Mouse (Mus musculus) cerebellum, postnatal 36 days (tissue): ENCODE measurements around the gene Dnajc13.

ENCODE experiments used
- DNase-seq, 2 experiments: peaks; one replicate each; pipeline ENCODE4 v3.0.0; 2021 to 2022; ENCODE audit warnings: mixed read lengths in 2 of 2

The Dnajc13 gene

DNA sequence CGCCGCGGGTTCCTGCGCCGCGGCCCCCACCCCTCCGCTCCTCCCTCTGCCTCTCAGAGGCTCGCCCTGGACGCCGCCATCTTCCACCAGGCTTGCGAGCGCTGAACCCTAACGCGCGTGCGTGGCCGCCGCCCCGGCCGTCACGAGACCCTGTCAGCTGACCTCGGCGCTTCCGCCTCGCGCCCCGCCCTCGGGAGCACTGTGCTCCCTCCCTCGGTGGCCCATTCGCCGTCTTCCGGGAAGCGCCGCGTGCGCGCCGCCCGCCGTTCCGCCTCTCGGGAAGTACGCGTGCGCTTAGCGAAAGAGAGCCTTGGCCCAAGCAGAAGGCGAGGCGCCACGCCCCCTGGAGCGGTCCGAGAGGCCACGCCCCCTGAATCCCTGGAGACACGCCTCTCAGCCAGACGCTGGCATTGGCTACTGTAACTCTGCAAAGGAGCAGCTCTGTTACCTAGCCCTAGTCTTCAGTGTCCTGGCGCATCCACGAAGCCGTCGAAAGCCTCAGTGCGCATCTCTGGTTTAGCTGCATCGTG, at the start of gene Dnajc13:
Gene Dnajc13, minus strand, starts transcription at position 108 of the 530 bp plus-strand sequence.
- DNase-seq: peak; percentile 95 to 98

DNA sequence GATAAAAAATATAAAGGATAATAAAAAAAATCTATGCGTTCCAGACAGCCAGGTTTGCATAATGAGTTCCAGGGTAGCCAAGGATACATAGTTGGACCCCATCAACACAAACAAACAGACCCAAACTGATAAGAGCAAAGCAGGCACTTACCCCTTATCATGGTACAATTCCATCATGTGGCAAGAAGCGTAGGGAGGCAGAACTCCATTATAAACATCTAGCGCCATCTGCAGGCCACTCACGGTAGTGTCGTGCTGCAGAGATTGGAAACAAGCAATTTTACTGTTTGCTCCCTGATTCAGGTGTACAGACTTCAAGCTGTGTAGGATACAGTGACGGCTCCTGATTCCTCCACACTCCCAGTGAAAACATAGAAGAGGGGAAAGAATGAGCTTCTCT, 44.0 kb upstream of the Dnajc13 start:
- DNase-seq: peak; percentile 55 to 67

GRCm38 (mm10) chr9:104305333-104306111, 42.8 kb upstream of the Dnajc13 start:
- DNase-seq: no peak

DNA sequence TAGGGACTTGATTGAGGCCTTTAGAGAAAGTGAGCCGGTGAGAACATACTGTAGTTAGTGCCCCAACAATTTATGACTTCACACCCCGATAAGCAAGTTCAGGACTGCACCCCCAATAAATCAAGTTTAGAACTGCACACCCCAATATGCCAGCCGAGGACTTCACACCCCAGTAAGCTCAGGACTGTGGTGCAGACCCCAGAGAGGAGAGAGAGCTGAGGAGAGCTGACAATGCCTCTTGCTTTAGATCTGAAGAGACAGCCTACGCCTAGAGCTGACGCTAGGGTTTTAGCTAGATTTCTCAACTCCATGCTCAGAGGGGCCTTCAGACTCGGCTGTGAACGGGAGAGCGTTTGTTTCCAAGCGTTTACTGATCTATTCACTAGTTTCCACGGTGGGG, 42.1 kb upstream of the Dnajc13 start:
- no peak for DNase-seq

GRCm38 (mm10) chr9:104304376-104304775, 41.6 kb upstream of the Dnajc13 start:
- DNase-seq: no peak

DNA sequence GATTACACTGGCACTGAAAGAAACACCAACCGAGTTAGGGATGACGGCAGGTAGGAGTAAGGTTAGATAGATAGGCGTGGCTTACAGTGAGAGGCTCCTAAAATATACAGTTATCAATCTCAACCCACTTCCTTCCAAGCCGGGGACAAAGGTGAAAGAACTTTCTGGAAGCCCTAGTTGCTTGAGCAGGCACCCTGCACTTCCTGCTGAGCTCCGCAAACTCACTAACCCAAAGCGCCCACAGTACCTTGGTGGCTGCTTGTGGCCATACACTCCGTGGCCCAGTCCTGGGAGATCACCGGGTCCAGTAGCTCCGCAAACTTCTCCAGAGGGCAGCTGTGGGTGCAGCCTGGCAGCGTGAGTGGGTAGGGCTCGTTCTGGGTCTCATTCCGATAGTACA, 37.8 kb upstream of the Dnajc13 start:
- no peak for DNase-seq

- DNase-seq: no peak
Observed at GRCm38 (mm10) chr9:104297041-104297440, 34.3 kb upstream of the Dnajc13 start.

DNA sequence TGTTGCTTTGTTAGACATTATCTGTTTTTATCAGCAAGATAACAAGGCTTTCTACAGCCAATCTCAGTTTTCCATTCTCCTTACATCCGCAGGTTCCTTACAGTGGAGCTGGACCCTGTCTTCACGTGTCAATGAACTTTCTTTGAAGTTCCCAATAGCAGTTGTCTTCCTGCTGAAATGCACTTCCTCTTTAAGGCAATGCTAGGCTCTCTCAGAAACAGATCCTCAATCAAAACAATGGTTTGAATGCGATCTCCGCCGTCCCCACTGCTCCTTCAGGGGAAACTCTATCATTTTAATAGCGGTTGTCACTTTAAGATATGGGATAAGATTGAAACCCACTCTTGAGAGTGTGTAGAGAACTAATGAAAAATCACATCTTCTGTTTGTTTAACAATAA, 22.2 kb upstream of the Dnajc13 start:
- DNase-seq: no peak

DNA sequence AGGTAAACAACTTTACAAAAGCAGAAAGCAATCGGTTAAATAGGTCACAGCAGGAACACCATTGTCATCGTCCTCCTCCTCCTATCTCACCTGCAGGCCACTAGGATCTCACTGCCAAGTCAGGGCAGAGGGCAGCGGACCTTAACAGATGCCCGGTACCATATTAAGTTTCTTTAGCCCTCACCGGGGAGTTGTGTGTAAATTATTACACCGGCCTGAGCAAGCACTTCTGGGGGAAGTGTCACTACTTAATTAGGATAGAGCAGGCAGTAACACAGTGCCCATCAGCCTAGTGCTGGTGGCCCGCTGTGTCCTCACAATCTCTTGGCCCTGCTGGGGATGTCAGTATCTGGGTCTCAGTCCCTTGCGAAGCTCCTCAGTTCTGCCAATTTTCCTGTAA, 19.8 kb upstream of the Dnajc13 start:
- no peak for DNase-seq

DNA sequence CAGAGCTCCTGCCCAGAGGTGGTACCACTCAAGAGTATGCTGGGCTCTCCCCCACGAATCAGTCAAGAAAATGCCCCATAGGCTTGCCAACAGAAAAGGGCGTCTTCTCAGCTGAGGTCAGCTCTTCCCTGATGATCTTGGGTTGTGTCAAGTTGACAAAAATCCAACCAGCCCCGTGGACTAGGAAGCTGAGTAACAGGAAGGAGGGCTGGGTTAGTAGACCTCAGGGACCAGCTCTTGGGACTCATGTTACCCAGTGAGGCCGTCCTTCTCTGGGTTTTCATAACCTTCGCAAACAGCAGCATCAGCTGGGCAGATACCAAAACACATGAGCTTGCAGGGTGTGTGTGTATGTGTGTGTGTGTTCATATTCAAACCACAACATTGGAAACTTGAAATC, 19.0 kb upstream of the Dnajc13 start:
- DNase-seq: no peak

DNA sequence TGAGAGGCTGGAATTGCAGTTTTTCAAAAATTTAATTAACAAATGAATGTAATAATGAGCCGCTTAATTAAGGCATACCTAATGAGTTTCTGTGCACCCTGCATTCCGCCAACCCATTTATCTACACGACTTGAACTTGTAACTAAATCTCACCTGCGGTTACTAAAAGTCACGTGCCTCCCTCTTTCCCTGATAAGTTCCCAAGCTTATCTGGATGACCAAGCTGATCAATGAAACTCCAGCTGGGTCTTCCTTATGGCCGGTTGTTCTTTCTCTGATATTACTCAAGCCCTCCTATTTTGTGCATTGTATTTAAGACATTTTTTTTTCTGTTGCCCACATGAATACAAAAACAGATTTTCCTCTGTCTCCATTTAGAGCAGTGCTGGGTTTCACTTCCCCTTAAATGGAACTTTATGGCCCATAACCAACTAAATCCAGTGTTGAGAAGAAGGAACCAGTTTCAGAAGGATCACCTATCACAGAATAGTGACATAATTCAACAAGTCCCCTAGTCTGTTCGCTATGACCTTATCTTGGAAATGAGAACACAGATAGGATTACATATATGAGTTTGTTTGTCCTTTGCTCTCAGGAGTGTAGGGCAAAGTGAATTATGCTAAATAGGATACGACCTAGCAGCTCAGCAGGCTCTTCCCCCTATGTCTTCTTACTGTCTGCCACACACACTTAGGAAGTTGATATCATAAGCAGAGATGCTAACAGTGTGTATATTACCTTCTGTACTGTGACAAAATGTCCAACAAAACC, 18.2 kb upstream of the Dnajc13 start:
- no peak for DNase-seq

DNA sequence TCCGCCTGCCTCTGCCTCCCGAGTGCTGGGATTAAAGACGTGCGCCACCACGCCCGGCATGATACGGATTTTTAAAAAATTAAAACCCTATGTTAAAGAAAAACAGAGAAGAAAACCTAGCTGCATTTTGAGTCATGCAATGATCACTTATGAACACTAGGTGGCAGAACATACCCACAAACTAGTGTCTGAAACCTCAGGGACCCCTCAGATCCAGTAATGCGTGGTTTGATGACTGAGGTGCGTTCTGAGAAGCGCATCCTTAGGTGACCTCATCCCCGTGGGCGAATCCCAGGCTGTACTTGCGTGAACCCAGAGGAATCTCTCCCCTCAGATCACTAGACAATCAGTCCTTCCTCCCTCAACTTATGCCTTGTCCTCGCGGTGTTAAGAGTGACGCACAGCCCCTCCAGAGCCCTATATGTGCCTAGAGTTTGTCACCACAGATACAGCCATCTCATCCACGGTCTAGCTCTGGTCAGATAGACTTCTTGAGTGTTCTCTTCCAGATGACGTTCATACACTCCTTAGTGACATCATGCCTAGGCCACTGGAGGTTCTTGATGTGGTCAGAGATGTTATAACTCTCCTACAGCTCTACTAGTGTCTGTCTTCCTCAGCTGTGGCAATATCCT, 14.9 kb upstream of the Dnajc13 start:
- peak in 1 of 2 experiments; percentile 25 for DNase-seq

DNA sequence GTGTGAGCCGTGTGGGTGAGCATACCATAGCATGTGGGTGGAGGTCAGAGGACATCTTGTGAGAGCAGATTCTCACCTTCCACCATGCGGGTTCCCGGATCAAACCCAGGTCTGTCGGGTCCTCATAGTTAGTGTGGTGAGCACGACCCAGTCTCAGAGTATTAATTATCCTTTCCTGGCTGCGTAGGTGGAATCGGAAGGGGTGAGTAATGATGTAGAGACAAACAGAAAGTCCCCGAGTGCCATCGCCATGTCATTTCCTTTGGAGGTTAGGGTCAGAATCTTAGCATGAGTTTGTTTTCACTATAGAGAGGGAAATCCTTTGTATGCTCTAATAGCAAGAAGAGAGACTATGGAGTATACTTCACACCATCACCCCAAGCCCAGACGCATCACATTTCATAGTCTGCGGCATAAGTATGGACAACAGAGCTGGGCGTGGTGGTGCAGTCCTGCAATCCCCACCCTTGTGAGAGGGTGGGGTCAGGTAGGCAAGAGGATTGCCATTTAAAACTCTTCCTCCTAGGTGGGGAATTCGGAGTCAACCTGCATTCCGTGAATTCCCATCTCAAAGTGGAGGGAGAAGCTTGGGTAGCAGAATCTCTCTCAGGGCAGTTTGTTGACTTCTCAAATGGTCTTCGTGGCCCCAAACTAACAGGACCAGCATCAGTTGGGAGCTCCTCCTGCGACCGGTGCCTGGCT, 12.5 kb upstream of the Dnajc13 start:
- no peak for DNase-seq

- no peak for DNase-seq
Observed at GRCm38 (mm10) chr9:104272057-104272456, 9.3 kb upstream of the Dnajc13 start.

GRCm38 (mm10) chr9:104271642-104272041, 8.9 kb upstream of the Dnajc13 start:
- DNase-seq: no peak

GRCm38 (mm10) chr9:104269944-104270343, 7.2 kb upstream of the Dnajc13 start:
- no peak for DNase-seq

DNA sequence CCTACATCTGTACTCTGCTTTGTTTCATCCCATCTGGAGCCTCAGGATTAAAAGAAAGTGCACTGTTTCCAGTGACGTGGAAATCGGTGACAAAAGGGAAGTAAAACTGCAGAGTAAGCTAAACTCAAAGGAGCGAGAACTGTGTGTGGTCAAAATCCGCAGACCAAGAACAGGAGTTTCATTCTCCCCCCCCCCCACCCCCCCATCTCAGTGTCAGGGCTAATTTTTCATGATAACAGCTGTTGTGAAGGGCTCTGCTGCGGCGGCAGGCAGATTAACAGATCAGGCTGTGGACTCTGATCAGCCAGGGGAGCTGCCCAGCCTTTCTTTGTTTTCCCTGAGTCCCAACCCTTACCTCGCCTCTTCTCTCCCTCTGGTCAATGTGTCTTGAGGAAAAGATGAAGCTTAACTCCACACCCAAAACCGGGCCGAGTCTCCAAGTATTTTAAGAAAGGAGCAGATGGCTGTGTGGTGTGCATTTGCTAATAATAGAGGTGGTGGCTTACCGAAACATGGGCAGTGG, 6.7 kb upstream of the Dnajc13 start:
- no peak for DNase-seq

GRCm38 (mm10) chr9:104264567-104264966, 1.8 kb upstream of the Dnajc13 start:
- no peak for DNase-seq

- peak in 1 of 2 experiments; percentile 43 for DNase-seq
Observed at GRCm38 (mm10) chr9:104262016-104262762, 541 bp downstream of the Dnajc13 start.

DNA sequence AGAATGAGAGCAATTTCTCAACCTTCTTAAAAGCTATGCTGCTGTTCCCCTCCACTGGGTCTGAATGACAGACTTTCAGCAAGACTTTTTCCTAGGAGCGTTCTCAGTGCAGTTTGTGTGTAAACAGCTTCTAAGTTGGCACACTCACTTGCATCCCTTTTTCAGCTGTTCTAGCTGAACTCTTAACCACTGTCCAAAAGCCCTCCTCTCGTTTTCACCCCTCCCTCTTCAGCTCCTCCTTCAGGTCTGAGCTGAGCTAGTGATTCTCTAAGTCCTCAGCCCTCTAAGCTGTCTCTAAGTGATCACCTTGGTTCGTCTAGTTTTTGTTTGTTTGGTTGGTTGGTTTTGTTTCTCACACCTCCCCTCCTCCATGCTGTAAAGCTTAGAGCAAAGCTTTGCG, 2.4 kb downstream of the Dnajc13 start:
- DNase-seq: no peak

DNA sequence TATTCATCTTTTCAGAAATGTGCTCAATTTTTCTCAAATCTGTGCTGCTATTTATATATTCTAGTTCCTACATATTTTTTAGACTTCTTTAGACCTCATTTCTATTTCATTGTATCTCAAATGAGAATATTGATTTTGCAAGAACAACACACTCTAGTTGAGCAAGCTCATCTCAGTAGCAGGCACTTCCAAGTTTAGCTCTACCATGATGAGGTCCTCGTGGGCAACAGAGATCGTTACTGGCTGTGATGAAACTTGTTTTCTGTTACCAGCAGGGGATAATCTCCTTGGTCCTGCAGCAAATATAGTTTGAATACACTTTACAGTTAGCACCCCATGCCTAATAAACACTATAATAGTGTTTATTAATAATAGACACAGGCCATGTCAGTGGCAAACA, 6.6 kb downstream of the Dnajc13 start:
- DNase-seq: no peak
